Mouse (Mus musculus): ENCODE results near the gene Nkain4.

GRCm38 (mm10) chr2:180959605-180960004, 5.1 kb upstream of the Nkain4 start:
- TF ChIP-seq POLR2A (IDR thresholded peaks at IDR 0.05; ENCODE audit: borderline replicate concordance, extremely low read depth, low read depth, low read length) (no peak), CTCF (IDR thresholded peaks at IDR 0.05; ENCODE audit: insufficient read depth, low read length) (no peak)
